28 mouse cellular contexts compared by ENCODE assay signal in genomic region chr15:18952266-18952665, GRCm38 (mm10).
"Had no signal": no experiment of that assay in that cellular context is flagged by ENCODE, and none has a peak within 500 bp of the region (broad histone marks: within the 10 kb centered on the region; RNA-seq: fewer than 3 reads in every experiment).

No protein-coding gene starts in this region.

- H3K27me3 ChIP-seq: embryonic facial prominence, embryonic 12.5 days; embryonic facial prominence, embryonic 13.5 days; embryonic facial prominence, embryonic 15.5 days; forebrain, embryonic 12.5 days; forebrain, embryonic 13.5 days; forebrain, embryonic 15.5 days had no signal

- ATAC-seq: forebrain, embryonic 13.5 days; forebrain, embryonic 14.5 days; forebrain, embryonic 15.5 days; forebrain, embryonic 16.5 days; forebrain, postnatal 0 days had no signal

- DNase-seq: cerebellum, adult 18-20 months; cerebellum, adult 2 months; cerebellum, adult 8-10 months; cerebellum, adult 9-10 months; cerebellum, adult 9-11 months; cerebellum, postnatal 10 days; cerebellum, postnatal 14 days; cerebellum, postnatal 25 days; cerebellum, postnatal 36 days; embryo, embryonic 11 days; forebrain, postnatal 0 days; gastrocnemius, adult 2 months; gastrocnemius, postnatal 10 days; gastrocnemius, postnatal 14 days; gastrocnemius, postnatal 25 days; gastrocnemius, postnatal 36 days; heart, adult 11 months had no signal

- H3K9ac ChIP-seq: embryonic facial prominence, embryonic 12.5 days; embryonic facial prominence, embryonic 13.5 days; embryonic facial prominence, embryonic 15.5 days; forebrain, embryonic 12.5 days; forebrain, embryonic 13.5 days; forebrain, embryonic 15.5 days; forebrain, postnatal 0 days had no signal

- H3K4me3 ChIP-seq: embryonic facial prominence, embryonic 10.5 days; embryonic facial prominence, embryonic 12.5 days; embryonic facial prominence, embryonic 13.5 days; embryonic facial prominence, embryonic 15.5 days; erythroblast, embryonic 14.5 days; forebrain, embryonic 10.5 days; forebrain, embryonic 12.5 days; forebrain, embryonic 13.5 days; forebrain, embryonic 15.5 days; gastrocnemius, adult 2 months had no signal

- H3K27ac ChIP-seq: embryonic facial prominence, embryonic 10.5 days; embryonic facial prominence, embryonic 12.5 days; embryonic facial prominence, embryonic 13.5 days; embryonic facial prominence, embryonic 15.5 days; forebrain, embryonic 10.5 days; forebrain, embryonic 12.5 days; forebrain, embryonic 13.5 days; forebrain, embryonic 15.5 days; gastrocnemius, adult 2 months had no signal

- H3K4me2 ChIP-seq: embryonic facial prominence, embryonic 12.5 days; embryonic facial prominence, embryonic 15.5 days; forebrain, embryonic 12.5 days; forebrain, embryonic 13.5 days; forebrain, embryonic 15.5 days had no signal

- H3K9me3 ChIP-seq: embryonic facial prominence, embryonic 10.5 days; embryonic facial prominence, embryonic 12.5 days; embryonic facial prominence, embryonic 13.5 days; embryonic facial prominence, embryonic 15.5 days; forebrain, embryonic 10.5 days; forebrain, embryonic 12.5 days; forebrain, embryonic 13.5 days; forebrain, embryonic 15.5 days had no signal

- H3K36me3 ChIP-seq: embryonic facial prominence, embryonic 10.5 days; embryonic facial prominence, embryonic 12.5 days; embryonic facial prominence, embryonic 13.5 days; embryonic facial prominence, embryonic 15.5 days; forebrain, embryonic 10.5 days; forebrain, embryonic 12.5 days; forebrain, embryonic 15.5 days had no signal

- H3K4me1 ChIP-seq: embryonic facial prominence, embryonic 10.5 days; embryonic facial prominence, embryonic 12.5 days; embryonic facial prominence, embryonic 13.5 days; embryonic facial prominence, embryonic 15.5 days; forebrain, embryonic 10.5 days; forebrain, embryonic 12.5 days; forebrain, embryonic 13.5 days; forebrain, embryonic 15.5 days had no signal
